Mouse (Mus musculus) adrenal gland, adult (tissue): ENCODE measurements around the gene Enpp5.
A peak's percentile ranks its signal among the peaks of the same experiment; 100 is the strongest.

Experiments
- DNase-seq, 2 experiments: peaks; one replicate each; pipeline ENCODE4 v3.0.0; 2022 to 2023; ENCODE audit warnings: low spot score in 1 of 2; ENCODE audit not compliant: inconsistent age in 2 of 2

Enpp5 gene

DNA sequence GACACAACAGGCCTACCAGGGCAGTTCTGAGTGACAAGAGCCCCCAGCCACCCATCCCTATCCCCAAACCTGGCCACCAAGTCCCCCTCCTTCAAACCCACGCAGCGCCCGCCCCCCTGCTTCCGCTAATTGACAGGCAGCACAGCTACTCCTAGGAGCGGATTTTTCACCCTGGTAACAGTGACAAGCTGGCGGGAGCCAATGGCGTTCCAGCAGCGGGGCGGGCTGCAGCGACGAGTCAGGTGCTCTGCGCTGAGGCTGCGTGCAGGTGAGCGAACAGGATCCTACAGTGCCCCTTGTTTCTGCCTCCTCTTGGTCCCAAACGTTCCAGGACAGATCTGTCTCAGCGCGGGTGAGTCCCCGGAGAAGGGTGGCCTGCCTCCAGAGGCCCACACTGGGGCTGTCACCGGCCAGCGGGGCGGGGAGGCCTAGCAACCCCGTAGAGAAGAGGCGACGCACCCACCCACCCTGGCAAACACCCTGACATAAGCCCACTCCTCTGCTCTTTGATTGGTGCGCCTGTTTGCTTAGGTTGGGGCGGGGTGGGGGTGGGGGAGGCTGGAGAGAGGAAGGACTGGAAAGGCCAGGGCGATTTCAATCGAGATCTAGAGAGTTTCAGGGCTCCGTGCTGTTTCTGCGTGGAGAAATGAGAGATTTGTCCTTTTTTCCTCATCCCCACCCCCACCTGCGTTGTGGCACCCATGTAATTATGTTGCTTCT is at the start of gene Enpp5:
Gene Enpp5 (plus strand): TSS at position 183 of the 720 bp plus-strand sequence.
- DNase-seq = peak; percentile 90 to 94

DNA sequence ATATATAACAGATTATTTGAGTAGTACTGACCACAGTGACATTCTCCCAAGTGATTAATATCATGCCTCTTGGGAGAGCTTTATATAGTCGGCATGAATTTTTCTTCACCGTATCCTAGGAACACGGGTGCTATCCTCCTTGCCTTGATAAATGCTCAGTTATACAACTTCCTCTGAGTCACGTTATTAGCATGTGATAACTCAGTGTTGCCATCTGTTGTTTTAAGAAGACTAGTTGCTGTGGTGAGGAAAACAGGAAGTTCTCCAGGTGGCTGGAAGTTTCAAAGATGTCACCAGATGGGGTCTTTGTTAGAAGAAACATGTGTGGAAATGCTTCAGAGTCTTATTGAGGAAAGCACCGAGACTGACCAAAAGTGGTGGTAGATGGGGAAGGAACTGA is 49.0 kb upstream of the Enpp5 start:
- no peak for DNase-seq

DNA sequence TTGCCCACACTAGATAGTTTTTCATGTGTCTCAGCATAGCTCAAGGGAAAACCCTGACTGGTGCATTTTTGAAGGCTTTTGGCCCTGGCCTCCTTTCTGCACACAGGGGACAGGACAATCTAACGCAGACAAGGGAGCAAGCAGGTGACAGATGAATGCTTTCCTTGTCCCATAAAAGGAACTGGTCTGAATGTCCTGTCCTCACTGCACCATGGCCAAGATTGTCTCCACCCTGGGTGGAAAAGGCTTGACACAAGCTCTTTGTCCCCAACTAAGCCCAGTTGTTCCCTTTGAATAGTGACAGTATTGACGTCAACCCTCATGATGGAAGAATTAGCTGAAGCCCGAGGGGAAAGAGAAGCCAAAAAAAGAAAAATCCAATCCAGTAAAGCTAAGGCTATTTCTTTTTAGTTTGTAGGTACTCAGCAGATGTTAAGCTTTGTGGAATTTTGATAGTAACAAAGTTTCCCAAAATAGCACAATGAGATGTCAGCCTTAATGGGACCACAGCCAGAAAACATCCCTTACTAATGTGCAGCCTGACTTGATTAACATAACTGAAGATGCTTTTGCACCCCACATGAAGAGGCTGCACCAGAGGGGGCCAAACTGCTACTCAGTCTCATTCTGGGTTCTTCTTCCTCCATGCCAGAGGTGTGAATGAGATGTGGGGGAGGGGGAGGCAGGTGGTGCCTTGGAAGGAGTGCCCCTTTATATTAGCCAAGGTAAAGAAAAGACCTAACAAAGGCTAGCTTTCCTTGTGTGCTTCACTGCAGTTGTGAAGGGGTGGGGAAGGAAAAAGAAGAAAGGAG is 47.6 kb upstream of the Enpp5 start:
- DNase-seq = peak; percentile 27 to 57

DNA sequence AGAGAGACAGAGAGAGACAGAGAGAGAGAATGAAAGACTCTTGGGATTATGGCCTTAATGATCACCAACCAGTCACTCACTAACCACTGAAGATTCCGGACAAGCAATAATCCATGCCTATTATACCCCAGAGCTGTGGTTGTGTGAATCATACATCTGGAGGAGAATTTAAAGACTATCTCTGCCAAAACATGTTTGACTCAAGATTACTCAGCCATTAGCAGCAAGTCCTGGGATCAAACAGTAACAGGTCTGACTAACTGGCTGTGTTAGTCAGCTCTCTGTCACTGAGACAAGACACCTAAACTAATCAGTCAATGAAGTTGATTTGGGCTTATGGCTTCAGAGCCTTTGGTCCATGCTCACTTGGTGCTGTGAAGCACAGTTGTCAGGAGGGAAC is 43.6 kb upstream of the Enpp5 start:
- DNase-seq = peak in 1 of 2 experiments; percentile 46

DNA sequence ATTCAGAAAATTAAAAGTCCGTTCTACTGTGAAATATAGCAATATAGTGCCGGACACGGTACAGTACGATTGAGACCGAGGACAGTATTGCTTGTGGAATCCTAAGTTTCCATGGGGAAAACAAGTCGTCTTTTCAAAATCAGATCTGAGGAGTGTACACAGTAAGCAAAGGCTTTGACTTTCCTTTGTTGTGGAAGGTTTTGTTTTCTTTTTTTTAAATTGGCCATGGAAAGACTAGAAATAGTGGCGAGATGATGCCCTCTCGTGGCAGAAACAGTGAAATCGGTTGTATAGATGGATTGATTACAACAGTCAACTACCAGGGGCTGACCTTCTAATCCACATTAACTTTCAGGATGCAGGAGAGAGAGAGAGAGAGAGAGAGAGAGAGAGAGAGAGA is 40.0 kb upstream of the Enpp5 start:
- peak; percentile 32 to 75 for DNase-seq

DNA sequence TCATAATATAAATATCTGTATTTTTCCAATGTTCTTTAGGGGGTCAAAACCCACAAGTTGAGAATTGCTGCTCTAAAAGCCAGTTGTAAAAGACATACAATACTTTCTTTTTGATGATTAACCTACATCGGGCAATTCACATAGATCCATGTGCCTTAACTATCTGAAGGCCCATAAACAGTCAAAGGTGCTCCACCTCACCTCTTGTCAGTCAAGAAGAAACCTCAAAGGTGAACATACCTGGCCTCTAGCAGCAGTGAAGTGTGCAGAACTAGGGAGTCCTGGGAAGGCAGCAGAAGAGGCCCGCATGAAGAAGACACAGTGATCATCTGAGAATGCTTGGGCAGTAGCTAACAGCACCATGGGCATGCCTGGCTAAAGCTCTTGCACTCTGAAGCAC is 38.2 kb upstream of the Enpp5 start:
- DNase-seq = no peak

DNA sequence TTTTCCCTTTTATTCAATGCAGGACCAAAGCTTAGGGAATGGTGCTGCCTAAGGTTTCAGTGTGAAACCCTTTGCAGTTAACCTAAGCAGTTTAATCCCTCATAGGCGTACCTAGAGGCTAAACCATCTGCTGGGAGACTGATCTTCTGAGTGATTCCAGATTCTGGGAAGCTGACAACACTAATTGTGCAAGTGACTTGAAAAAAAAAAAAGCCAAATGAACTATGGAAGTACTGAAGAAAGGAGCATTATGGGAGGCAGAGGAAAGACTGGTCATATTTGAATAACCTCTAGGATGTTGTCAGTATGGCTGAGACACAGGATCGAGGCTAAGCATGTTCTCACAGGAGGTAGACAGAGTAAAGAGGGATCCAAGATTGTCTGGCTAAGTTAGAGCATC is 36.3 kb upstream of the Enpp5 start:
- DNase-seq = no peak

DNA sequence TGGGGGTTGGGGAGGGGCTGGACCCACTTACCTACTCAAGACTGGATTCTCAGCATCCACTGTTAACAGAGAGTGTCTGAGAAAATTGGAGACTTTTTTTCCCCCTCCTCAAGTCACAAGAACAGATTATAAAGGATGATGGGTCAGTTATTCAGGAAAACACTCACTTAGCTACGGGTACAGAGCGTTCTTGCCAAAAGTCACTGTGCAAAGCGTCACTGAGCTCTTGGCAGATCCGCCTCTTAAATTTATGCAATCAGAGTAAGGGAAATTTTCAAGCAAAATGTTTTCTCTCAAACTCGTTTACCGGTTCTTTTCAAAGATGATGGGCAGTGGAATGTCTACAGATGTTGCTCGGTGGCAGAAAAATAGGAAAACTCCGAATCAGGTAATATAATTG is 35.8 kb upstream of the Enpp5 start:
- no peak for DNase-seq

DNA sequence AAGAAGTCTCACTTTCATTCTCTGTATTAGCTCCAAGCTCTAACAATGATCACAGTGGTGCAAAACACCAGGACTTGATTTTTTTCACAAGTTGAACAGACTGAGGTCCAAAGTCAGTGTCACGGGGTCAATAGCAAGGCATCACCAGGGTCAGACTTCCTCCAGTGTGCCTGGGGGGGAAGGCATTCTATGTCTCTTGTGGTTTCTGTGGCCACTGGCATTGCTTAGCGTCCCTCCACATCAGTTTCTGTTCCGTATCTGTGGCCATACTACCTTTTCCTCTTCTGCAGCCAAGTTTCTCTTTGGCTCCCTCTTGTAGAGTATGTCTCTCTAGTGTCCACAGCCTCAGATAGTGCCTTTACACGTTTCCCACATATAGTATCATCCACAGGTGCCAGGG is 25.2 kb upstream of the Enpp5 start:
- peak in 1 of 2 experiments; percentile 57 for DNase-seq

DNA sequence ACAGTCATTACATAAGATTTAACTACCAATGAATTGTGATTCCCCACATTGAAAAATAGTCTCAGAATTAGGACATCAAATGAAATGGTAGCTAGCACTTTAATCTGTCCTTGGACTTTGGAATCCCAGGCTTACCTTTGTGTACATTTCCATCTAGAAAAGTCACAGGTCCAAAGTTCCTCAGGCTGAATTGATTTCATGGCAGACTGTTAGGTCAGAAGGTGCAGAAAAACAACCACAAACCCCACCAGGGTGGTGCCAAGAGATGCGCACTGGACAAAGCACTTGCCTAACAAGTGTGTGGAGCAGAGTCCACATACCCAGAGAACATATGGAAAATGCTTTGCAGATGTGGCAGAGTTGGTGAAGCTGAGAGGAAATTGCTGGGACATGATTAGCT is 21.5 kb upstream of the Enpp5 start:
- DNase-seq = no peak

DNA sequence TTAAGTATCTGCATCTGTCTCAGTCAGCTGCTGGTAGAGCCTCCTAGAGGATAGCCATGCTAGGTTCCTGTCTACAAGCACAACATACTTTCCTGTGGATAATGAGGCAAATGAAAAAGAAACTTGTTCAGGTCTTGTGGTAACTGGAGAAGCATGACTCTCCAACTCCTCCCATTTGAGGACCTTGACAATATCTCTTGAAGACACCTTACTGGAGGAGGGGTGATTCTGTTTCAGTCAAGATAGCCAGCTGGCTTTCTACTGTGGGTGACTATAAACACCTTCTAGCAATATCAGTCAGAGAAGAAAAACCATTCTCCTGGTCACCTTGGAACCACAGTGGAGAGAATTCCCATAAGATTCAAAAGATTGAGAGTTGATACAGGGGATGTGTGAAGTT is 20.5 kb upstream of the Enpp5 start:
- DNase-seq = no peak

DNA sequence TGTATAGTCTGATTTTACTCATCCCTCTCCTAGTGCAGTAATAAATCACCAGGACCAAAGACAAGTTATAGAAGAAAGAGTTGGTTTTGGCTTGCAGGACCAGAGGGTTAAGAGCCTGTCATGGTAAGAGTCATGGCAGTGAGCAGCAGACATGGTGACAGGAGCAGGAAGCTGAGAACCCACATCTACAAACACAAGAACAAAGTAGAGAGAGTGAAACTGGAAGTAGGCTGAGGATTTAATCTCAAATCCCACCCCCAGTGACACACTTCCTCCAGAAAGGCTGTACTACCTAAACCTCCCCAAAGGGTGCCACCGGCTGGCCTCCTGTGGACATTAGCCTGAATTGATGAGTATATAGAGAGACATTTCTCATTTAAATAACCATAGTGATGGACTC is 17.8 kb upstream of the Enpp5 start:
- DNase-seq = no peak

DNA sequence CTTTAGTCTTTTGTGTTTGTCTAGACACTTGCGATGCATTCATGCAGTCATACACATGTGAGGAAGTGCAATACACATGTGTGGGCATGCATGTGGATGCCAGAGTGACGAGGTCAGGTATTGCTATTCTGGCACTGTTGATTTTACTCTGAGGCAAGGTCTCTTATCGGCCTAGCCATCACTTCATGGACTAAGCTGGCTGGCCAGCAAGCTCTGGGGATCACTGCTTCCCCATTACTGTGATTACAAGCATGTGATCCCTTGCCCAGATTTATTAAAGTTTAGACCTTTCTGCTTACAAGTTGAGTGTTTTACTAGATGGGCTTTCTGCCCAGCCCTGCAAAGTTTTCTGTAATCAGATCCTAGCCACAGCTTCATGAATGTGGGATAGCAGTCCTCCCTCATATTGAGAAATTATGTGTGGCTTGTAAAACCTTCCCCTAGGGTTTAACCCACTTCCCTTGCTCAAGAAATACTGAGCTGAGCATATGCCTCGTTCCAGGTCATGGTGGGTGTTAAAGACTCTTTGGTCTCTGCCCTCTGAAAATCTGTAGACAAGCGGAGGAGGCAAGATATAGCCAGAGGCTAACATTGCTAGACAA is 17.2 kb upstream of the Enpp5 start:
- no peak for DNase-seq

DNA sequence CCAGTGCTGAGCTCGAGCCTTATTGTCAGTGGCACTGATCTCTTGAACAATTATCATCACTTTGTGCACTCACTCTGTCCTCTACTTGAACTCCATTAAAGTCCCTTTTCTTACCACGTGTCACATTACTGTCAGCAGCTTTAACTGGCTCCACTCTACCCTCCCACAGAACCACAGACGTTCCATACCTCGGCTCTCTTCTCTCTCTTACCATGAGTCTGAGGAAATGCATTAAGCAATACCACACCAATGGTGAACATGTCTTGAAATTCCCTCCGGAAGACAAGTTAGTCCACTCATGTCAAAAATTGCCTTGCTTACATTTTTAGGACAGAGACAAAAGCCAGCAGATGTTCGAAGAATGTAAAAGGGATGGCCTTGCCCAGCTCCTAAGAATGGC is 9.7 kb upstream of the Enpp5 start:
- DNase-seq = no peak

DNA sequence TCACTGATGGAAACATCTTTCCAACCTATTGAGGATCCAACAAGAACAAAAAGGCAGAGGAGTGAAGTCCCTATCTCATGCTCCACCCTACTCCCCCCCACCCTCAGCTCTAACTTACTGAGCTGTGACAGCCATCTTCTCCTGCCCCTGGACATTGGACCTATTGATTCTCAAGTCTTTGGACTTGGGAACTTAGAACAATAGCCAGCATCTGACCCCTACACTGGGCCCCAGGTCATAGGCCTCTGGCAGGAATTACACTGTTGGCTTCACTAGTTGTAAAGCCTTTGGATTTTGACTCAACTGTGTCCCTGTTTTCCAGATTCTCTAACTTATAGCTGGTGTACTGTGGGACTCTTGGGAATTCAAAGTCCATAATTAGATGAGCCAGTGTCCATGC is 6.9 kb upstream of the Enpp5 start:
- no peak for DNase-seq

DNA sequence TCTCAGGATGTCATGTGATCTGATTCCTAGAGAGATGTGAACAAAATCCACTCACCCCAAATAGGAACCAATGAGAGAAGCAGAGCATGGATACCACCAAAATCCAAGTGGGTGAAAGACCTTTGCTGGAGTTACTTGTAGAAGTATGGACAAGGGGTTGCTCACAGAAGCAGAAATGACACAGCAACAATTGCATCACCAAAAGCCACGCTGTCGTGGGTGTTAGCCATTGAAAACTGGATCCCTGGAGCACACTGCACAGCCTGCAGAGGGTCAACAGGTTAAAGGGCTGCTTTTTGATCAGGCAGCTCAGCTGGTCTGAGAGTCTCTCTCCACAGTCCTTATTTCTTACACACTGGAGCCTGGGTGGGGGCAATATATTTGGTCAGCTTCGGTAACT is 3.0 kb upstream of the Enpp5 start:
- peak in 1 of 2 experiments; percentile 18 for DNase-seq

DNA sequence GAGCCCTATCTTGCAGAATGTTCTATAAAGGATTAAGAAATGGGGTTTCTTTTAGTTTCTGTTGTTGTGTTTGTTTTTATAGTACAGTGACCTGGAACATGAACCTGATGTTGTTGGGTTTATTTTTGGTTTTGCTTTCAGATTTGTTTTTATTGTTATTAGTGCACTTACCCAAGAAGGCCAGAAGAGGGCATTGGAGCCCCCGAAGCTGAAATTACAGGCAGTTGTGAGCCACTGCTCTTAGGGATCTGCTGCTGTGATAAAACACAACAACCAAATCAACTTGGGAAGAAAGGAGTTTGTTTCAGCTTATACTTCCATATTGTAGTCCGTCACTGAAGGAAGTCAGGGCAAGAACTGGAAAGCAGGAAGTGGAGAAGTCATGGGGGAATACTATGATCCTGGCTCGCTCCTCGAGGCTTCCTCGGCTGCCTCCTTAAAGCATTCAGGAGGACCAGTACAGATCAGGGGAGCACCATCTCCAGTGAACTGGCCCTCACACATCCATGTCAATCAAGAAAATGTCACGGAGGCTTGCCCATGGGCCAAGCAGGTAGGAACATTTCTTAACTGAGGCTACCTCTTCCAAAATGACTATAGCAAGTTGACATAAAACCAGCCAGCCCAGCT is 2.4 kb upstream of the Enpp5 start:
- DNase-seq = peak; percentile 19 to 81

DNA sequence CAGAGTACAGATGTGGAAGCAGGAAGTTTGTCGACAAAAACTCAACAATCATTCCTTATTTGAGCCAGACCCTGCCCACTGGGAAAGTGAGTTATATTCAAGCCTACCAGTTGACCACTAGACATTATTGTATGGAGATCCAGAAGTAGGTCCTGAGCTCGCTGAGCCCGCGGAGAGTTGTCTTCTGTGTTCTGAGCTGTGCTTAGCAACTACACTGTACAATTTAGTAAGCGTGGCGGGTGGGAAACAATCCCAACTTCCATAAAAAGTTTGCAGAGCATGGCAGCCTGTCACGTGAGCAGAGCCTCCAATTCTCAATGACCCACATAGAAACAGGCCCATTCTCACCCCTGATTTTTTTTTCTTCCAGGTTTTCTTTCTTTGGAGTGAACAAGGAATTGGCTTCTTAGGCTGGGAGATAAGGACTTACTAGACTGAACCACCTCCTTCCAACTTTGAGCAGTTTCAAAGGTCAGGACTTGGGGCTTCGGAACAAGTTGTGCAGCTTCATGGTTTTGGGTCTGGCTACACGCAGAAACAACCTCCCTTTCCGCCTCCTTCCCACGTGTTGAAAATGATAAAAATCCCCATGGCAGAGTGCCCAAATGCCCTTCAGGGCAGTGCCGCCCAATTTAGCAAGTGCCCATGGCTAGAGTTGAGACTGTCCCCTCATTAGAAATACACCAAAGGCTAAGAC is 1.3 kb upstream of the Enpp5 start:
- DNase-seq = peak in 1 of 2 experiments; percentile 28

DNA sequence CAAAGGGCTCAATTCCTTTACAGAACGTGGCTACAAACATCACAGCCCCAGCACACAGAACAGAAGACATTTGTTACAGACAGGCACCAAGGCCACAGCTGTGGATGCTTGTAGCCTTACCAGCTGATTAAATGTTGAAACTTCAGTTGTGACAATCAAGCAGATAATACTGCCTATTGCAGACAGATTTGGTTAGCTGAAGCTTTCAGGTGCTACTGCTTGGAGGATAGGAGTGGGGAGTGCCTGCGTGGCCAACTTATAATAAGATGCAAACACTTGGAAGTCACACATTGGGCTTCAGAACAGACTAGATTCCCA is 811 bp upstream of the Enpp5 start:
- peak in 1 of 2 experiments; percentile 48 for DNase-seq

DNA sequence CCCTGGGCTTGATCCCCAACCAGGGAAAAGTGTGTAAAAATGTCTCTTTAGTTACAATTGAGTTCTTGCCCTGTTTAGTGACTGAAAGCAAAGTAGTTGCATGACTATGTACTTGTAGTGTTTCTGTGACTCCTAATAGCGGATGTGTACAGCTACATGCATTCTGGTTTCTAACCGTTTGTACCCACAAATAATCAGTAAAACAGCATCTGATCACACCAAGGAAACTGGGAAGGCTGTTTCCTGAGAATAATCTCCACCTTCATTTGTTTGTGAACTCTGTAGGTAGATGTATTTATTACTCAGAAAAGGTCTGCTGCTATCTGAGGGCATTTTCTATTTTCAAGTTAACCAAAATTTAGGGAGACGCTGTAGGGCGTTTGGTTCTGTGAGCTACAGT is 4.5 kb downstream of the Enpp5 start:
- DNase-seq = no peak

DNA sequence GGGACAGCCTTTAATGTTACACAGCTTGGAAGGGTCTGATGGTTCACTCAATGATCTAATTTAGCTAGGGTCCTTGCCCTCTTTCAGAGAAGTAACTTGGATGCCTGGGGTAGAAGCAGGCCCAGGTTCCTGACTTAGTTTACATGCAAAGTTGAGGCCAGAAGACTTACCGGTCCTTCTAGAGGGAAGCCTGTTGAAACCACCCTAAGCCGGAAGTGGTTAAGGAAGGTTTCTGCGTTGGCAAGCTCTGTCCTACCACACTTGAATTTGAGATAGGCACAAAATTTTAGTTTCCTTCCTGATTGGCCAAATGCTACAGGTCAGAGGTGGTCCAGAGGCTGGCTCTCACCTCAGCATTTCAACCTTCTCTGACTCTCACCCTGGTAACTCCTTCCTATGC is 9.6 kb downstream of the Enpp5 start:
- no peak for DNase-seq
